Mouse (Mus musculus) CD4-positive, CD25-positive, alpha-beta regulatory T cell (primary cell): ENCODE measurements around the gene Slc22a17. TPM values are rescaled to one million over a fixed set of nuclear protein-coding genes. Genes with fewer than 3 reads are reported as not detected.

Source experiments
- polyA plus RNA-seq: library from polyadenylated mRNA; unstranded; fragments of 100-300 nt; shearing (Covaris generic); gene quantifications from one replicate; pipeline ENCODE4 v1.2.1, GENCODE M21; 2017

Slc22a17 gene
- 6.7 TPM for polyA plus RNA-seq

GRCm38 (mm10) chr14:54912886-54913285 is at the start of gene Slc22a17:
TSS of gene Slc22a17 (minus strand) at chr14:54913132.

DNA sequence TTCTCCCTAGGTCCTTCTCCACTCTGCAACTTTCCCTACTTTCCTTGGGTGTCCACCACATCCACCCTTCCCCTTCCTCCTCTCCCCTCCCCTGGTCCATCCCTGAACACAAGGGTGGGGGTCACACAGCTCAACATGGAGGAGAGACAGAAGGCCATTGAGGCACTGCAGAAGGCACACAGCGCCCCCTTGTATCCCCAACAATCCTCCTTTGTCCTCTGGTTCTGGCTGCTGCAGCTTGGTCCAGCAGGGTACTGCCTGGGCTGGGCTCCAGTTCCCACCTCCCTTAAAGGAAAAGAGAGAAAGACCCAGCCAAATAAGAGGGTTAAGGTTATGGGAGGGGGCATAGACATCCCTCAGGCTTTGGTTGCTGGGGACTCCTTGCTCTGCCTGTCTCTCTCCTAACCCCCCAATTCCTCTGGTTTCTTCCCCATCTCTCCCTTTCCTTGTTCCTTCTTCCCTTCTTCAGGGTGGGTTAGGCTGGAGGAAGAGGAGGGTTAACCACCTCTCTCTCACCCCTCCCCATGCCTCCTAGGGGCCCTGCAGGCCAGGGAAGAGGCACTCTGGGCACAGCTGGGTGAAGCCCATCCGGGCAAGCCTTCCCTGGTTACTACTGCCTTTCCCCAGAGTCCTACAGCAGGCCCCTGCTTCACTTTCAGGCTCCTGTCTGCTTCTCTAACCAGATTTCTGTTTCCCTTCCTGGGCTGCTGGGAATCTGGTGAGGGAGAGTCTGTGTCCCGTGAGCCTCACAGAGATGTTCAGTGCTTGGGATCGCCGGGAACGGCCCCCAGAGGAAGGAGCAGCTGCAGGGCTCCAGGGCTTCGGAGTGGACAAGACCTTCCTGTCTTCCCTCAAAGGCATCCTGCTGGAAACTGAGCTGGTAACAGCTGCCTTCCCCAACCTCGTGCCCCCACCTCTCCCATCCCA is 23.2 kb upstream of the Slc22a17 start, which contains the start of gene Cmtm5:
Gene Cmtm5, plus strand, starts transcription at position 358 of the 927 bp plus-strand sequence.

DNA sequence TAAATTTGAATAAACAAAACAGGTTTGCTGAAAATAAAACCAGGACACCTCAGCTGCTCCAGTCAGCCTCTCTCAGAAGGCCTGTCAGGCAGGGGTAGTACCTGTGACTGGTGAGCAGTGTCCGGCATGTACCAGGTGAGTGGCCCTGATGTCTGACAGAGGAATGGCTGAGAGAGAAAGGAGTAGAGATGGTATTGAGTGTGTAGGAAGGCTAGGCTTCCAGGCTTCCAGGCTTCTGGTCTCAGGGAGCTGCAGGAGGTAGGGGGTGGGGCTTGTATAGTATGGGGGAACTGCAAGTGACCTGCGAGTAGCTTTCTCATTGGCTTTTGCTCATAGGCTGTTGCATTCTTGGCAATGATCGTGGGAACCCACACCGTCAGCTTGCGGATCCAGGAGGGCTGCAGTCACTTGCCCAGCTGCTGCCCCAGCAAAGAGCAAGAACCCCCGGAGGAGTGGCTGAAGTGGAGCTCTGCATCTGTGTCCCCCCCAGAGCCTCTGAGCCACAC is 19.8 kb upstream of the Slc22a17 start, which contains the start of gene Il25:
Gene Il25, plus strand, starts transcription at position 51 of the 506 bp plus-strand sequence.

DNA sequence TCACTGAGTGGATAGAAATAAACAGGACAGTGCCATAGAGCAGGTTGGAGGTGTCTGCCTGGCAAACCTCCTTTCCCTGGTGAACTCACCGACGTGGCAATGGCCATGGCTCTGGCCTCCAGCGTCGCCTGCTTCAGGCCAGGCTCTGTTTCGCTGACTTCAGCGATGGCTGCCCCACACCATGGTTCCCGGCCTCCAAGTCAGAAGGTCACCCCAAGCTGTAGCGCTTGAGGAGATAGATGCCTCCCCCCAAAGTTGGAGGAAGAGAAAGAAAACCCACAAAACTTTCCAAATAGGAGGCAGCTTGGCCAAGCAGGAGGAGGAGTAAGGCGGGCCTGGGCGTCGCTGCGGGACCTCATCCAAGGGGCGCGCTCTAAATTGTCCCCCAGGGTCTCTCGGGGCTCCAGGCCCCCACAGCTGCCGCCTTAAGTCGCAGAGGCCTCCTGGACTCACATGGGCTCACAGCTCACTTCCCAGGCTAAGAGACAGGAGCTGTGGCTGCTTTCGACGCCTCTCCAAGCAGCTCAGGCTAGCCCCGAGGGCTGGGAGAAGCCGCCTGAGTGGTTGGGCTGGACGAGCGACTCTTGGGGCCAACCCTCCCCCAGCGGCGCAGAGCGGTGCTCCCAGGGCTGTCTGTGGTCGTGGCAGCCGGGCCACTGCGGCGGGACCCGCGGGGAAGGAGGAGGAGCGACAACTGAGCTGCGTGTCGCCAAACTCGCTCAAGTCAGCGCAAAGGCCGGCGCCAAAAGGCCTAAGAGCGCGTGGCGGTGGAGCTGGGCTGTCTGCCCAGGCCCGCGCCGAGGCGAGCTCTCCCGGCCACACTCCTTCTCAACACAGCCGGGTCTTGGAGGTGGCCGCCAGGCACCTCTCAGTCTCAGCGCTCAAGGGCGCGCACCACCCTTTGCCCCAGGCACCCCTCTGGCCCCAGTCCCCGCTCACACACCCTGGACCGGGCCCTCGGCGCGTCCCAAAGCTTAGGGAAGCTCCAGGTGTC is 12.7 kb upstream of the Slc22a17 start, which contains the start of gene Efs:
Gene Efs, minus strand, starts transcription at position 778 of the 994 bp plus-strand sequence.

GRCm38 (mm10) chr14:54892200-54892599 is 20.7 kb downstream of the Slc22a17 start, which contains the start of gene Pabpn1:
TSS of gene Pabpn1 (plus strand) at chr14:54892500.

GRCm38 (mm10) chr14:54883154-54884021 is 29.5 kb downstream of the Slc22a17 start, which contains the start of the genes Bcl2l2 and Gm20521:
TSS of gene Bcl2l2 (plus strand) at chr14:54883377.
TSS of gene Gm20521 (plus strand) at chr14:54883441.

DNA sequence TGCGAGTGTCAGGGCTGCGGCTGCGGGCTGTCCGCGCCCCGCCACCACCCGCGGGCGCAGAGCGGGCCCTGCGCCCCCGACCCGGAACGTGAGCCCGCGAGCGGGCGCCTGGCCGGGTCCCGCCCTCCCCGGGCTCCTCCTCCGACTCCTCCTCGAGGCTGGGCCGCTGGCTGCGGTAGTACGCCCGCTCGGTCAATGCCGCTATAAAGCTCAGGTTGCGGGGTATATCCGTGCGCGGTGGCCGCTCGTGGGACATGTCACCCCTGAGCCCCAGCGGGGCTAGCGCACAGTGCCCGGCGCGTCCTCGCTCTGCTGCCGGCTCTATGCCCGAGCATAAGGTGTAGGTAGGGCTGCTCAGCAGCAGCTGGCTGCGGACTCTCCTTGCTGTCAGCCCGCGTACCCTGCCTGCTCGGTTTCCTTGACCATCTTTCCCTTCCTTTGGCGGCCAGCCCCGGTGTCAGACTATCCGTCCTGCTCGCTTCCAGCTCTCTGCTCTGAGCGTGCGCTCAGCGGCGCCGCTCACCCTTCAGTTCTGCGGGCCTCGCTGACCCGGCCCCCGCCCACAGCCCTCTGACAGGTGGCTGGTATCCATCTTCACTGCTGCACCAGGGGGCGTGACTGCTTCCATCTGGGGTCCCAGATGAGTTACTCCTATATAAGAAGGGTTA is 35.8 kb downstream of the Slc22a17 start, which contains the start of gene Ppp1r3e:
Gene Ppp1r3e, minus strand, starts transcription at position 503 of the 668 bp plus-strand sequence.

DNA sequence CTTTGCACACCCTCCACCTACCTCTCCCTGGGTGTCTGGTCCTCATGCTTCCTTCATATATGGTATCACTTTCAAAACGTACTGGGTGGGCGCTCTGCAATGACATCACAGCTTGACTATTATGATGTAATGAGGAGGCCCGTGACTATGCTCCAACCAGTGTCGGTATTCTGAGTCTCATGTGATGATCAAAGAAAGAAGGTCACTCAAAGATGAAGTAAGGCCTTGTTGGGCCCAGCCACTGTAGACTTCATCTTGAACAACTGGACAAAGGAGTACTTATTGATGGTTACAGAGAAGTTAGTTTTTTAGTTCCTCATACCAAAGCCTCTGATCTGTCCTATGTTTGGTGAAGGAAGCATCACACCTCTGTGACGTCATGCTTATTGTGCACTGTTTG is 42.1 kb downstream of the Slc22a17 start, which contains the start of gene Homez:
Gene Homez, minus strand, starts transcription at position 101 of the 400 bp plus-strand sequence.

Other genes starting within 250 kb of the Slc22a17 start
- 79.9 TPM for gene 1700123O20Rik, start 226.9 kb downstream of the Slc22a17 start, polyA plus RNA-seq
- gene Acin1, start 226.2 kb downstream of the Slc22a17 start, polyA plus RNA-seq = 108 TPM
- gene Gm29776, start 214.3 kb downstream of the Slc22a17 start, polyA plus RNA-seq = not detected
- gene Cebpe, start 201.0 kb downstream of the Slc22a17 start, polyA plus RNA-seq = not detected
- gene Slc7a8, start 131.2 kb downstream of the Slc22a17 start, polyA plus RNA-seq = 0.34 TPM
- not detected for gene Rnf212b, start 99.0 kb downstream of the Slc22a17 start, polyA plus RNA-seq
- gene Homez, start 42.2 kb downstream of the Slc22a17 start, polyA plus RNA-seq = 11.9 TPM
- 1.3 TPM for gene Ppp1r3e, start 35.6 kb downstream of the Slc22a17 start, polyA plus RNA-seq
- gene Bcl2l2, start 29.8 kb downstream of the Slc22a17 start, polyA plus RNA-seq = 0.34 TPM
- not detected for gene Gm20521, start 29.7 kb downstream of the Slc22a17 start, polyA plus RNA-seq
- gene Pabpn1, start 20.6 kb downstream of the Slc22a17 start, polyA plus RNA-seq = 243 TPM
- gene Efs, start 13.0 kb upstream of the Slc22a17 start, polyA plus RNA-seq = not detected
- not detected for gene Il25, start 19.6 kb upstream of the Slc22a17 start, polyA plus RNA-seq
- 0.29 TPM for gene Cmtm5, start 23.1 kb upstream of the Slc22a17 start, polyA plus RNA-seq
- not detected for gene Myh6, start 53.8 kb upstream of the Slc22a17 start, polyA plus RNA-seq
- not detected for gene Gm17428, start 63.8 kb upstream of the Slc22a17 start, polyA plus RNA-seq
- not detected for gene Myh7, start 81.5 kb upstream of the Slc22a17 start, polyA plus RNA-seq
- 130 TPM for gene Ngdn, start 102.3 kb upstream of the Slc22a17 start, polyA plus RNA-seq
- gene Zfhx2, start 179.2 kb upstream of the Slc22a17 start, polyA plus RNA-seq = 7.6 TPM
- gene Thtpa, start 181.7 kb upstream of the Slc22a17 start, polyA plus RNA-seq = 13.9 TPM
- 161 TPM for gene Ap1g2, start 193.5 kb upstream of the Slc22a17 start, polyA plus RNA-seq
- gene Jph4, start 203.8 kb upstream of the Slc22a17 start, polyA plus RNA-seq = 0.06 TPM